Comparison of ENCODE assay signal across 11 mouse cellular contexts in genomic region chr17:26571377-26571776, GRCm38 (mm10). TPM values are rescaled to one million over a fixed set of nuclear protein-coding genes. Genes with fewer than 3 reads are reported as not detected.
DNase-seq lines count a peak whose midpoint lies in the region; ATAC-seq and TF ChIP-seq lines count a peak whose summit lies in the region.
"Had no signal": no experiment of that assay in that cellular context is flagged by ENCODE, and none has a peak within 500 bp of the region (broad histone marks: within the 10 kb centered on the region; RNA-seq: fewer than 3 reads in every experiment).

No protein-coding gene starts in this region.

- H3K27me3 ChIP-seq in heart, embryonic 16.5 days (ENCODE audit: control insufficient read depth, insufficient read depth, low read length) = no peaks in the 10 kb centered on the region

- WGBS in heart, embryonic 16.5 days = 70% methylated on average over 3 of the region's 3 CpGs

- no peak overlapping the region for H3K4me3 ChIP-seq in heart, embryonic 16.5 days (ENCODE audit: low read length)
- H3K4me3 ChIP-seq in left cerebral cortex, adult 2 months = no peak overlapping the region
- H3K4me3 ChIP-seq: erythroblast, embryonic 14.5 days had no signal

- intact Hi-C loops in left cerebral cortex, adult 2 months (cut with DNase I) = no loop called here

- ATAC-seq in heart, embryonic 16.5 days (replicated peaks; ENCODE audit: extremely low read depth, insufficient read depth, low FRiP score) = no peak

- H3K9me3 ChIP-seq in heart, embryonic 16.5 days (replicated peaks; ENCODE audit: control insufficient read depth, low read length) = no peaks in the 10 kb centered on the region; the same call in 1 of the 2 replicates

- peaks cover 37% of the 10 kb centered on the region for H3K4me1 ChIP-seq in heart, embryonic 16.5 days (ENCODE audit: control insufficient read depth, insufficient read depth, low read length)

- no peak overlapping the region for H3K4me2 ChIP-seq in heart, embryonic 16.5 days (ENCODE audit: low read depth, low read length)

- peak overlapping the region; percentile 25; the same call in 1 of the 2 replicates for H3K27ac ChIP-seq in heart, embryonic 16.5 days (ENCODE audit: low read length)
- H3K27ac ChIP-seq in left cerebral cortex, adult 2 months = no peak overlapping the region

- TF ChIP-seq CTCF in left cerebral cortex, adult 2 months (IDR thresholded peaks at IDR 0.05) = no peak

- no peak overlapping the region for H3K9ac ChIP-seq in heart, embryonic 16.5 days (ENCODE audit: low read length)

- peak; percentile 77 to 84 for DNase-seq in heart, adult 9 months (ENCODE audit: low spot score in 2 of 2)
- no peak for DNase-seq in heart, adult 8-10 months (ENCODE audit: low spot score)
- peak; percentile 12 for DNase-seq in CD4-positive helper T cell, adult 2 months (ENCODE audit: low read depth, low spot score)
- peak; percentile 53 for DNase-seq in lung, postnatal 10 days
- DNase-seq in urinary bladder, postnatal 10 days (ENCODE audit: low spot score) = no peak
- no peak for DNase-seq in left cerebral cortex, adult 2 months (ENCODE audit: extremely low spot score in 1 of 2, low spot score in 2 of 2)
- DNase-seq in cerebellum, postnatal 36 days = no peak
- DNase-seq: cerebellum, adult 9-11 months; gastrocnemius, postnatal 36 days had no signal

- H3K36me3 ChIP-seq in heart, embryonic 16.5 days (ENCODE audit: control insufficient read depth, insufficient read depth) = peaks cover 12% of the 10 kb centered on the region

RNA-seq across cellular contexts. Expression of gene Dusp1, which starts 9.4 kb away (rescaled TPM):
- 10 to 100 TPM; 51.1 to 75.8 (median 59.4) TPM for total RNA-seq in heart, adult 8-10 months (2022)
- 35.5 and 35.7 TPM in 2 replicates for polyA plus RNA-seq in heart, embryonic 16.5 days (2015; fragmentation: Nextera tagmentation; extraction: Ambion mirVana)
- total RNA-seq in left cerebral cortex, adult 2 months (2021) = 10 to 100 TPM; 58.0 to 65.6 TPM

RNA-seq across cellular contexts. Expression of gene Ergic1, which starts 10.1 kb away (rescaled TPM):
- total RNA-seq in heart, adult 8-10 months (2022) = 10 to 100 TPM; 52.7 to 57.9 (median 55.4) TPM
- polyA plus RNA-seq in heart, embryonic 16.5 days (2015; fragmentation: Nextera tagmentation; extraction: Ambion mirVana) = 82.7 and 84.9 TPM in 2 replicates
- total RNA-seq in left cerebral cortex, adult 2 months (2021) = 100 to 1,000 TPM; 144 to 149 TPM

Comparison
In these comparisons a context has a peak if more than half of its experiments do, and no peak if none do; other contexts are left out.
1. DNase-seq: peak in heart, adult 9 months (2 of 2), CD4-positive helper T cell, adult 2 months (single experiment) and lung, postnatal 10 days (single experiment); none in heart, adult 8-10 months (single experiment), urinary bladder, postnatal 10 days (single experiment), left cerebral cortex, adult 2 months (0 of 2) and cerebellum, postnatal 36 days (0 of 2).